Mouse (Mus musculus) ES-Bruce4 (cell line): ENCODE data around the gene Cdrt4.

Source experiments
- CTCF ChIP-seq: IDR thresholded peaks from one replicate; pipeline ENCODE4 v1.8.1; 2011; ENCODE audit warnings: low read depth, low read length
- POLR2A ChIP-seq: IDR thresholded peaks from one replicate; pipeline ENCODE4 v1.8.1; 2011; ENCODE audit warnings: low read length; ENCODE audit not compliant: insufficient read depth

- no peak for TF ChIP-seq CTCF
- no peak for TF ChIP-seq POLR2A
These were observed 72.5 kb downstream of the Cdrt4 start for GRCm38 (mm10) chr11:63023461-63023860.
